Mouse (Mus musculus) ES-E14 (cell line): Measurements from ENCODE around the gene C1qb. TPM values are rescaled to one million over a fixed set of nuclear protein-coding genes. Genes with fewer than 3 reads are reported as not detected.

ENCODE experiments used
- DNase-seq: peaks from one replicate; pipeline ENCODE4 v3.0.0-alpha.2; 2013; ENCODE audit warnings: low read depth, low spot score
- H3K27ac ChIP-seq: 2 replicates; pipeline ENCODE4 v1.5.1; 2012; ENCODE audit warnings: low read depth, mild to moderate bottlenecking, low read length, moderate library complexity, mixed read lengths; ENCODE audit not compliant: poor library complexity, insufficient read depth, severe bottlenecking
- H3K36me3 ChIP-seq: 2 replicates; pipeline ENCODE4 v1.6.1; 2012; ENCODE audit warnings: mild to moderate bottlenecking, low read length, moderate library complexity, mixed read lengths; ENCODE audit not compliant: control insufficient read depth, poor library complexity, insufficient read depth, severe bottlenecking
- H3K4me1 ChIP-seq, 2 experiments: fragments of 150-350 bp in 1 of 2; sonication (generic) in 1 of 2; 2 replicates each; pipeline ENCODE4 v1.6.1; 2012; ENCODE audit warnings: low read length in 2 of 2, mild to moderate bottlenecking in 1 of 2, mixed read lengths in 1 of 2; ENCODE audit not compliant: control insufficient read depth in 2 of 2, insufficient read depth in 2 of 2, poor library complexity in 1 of 2
- H3K4me3 ChIP-seq, 2 experiments: fragments of 150-350 bp in 1 of 2; sonication (generic) in 1 of 2; 2 replicates each; pipeline ENCODE4 v1.5.1; 2012; ENCODE audit warnings: low read length in 2 of 2, low read depth in 1 of 2, mild to moderate bottlenecking in 1 of 2, mixed read lengths in 1 of 2; ENCODE audit not compliant: insufficient read depth in 1 of 2, poor library complexity in 1 of 2, severe bottlenecking in 1 of 2
- H3K9ac ChIP-seq: 2 replicates; pipeline ENCODE4 v1.6.1; 2012; ENCODE audit warnings: low read depth, mild to moderate bottlenecking, low read length, mixed read lengths; ENCODE audit not compliant: poor library complexity, insufficient read depth, severe bottlenecking
- H3K9me3 ChIP-seq: fragments of 150-350 bp; sonication (generic); 2 replicates; pipeline ENCODE4 v1.6.1; 2012; ENCODE audit warnings: low read depth, mild to moderate bottlenecking, low read length; ENCODE audit not compliant: control insufficient read depth, insufficient read depth
- CHD2 ChIP-seq: IDR thresholded peaks from 2 replicates; pipeline ENCODE4 v1.6.1; 2014; ENCODE audit warnings: mild to moderate bottlenecking, low read depth, low read length, inconsistent platforms
- HCFC1 ChIP-seq: IDR thresholded peaks from 2 replicates; pipeline ENCODE4 v1.6.1; 2012; ENCODE audit warnings: low read length, inconsistent platforms, borderline replicate concordance; ENCODE audit not compliant: insufficient read depth
- MAFK ChIP-seq: IDR thresholded peaks from 2 replicates; pipeline ENCODE4 v1.6.1; 2014; ENCODE audit warnings: mild to moderate bottlenecking, low read depth, low read length, inconsistent platforms; ENCODE audit not compliant: insufficient read depth
- ZC3H11A ChIP-seq: IDR thresholded peaks from 2 replicates; pipeline ENCODE4 v1.6.1; 2012; ENCODE audit warnings: low read depth, mild to moderate bottlenecking, inconsistent platforms, low read length, borderline replicate concordance
- ZNF384 ChIP-seq: IDR thresholded peaks from 2 replicates; pipeline ENCODE4 v1.6.1; 2012; ENCODE audit warnings: low read depth, low read length, inconsistent platforms
- in situ Hi-C, 2 experiments: fragments of 600-800 bp; cut with MboI; formaldehyde crosslinking; loops; one replicate each; pipeline ENCODE4 v1.15.1; 2025; ENCODE audit warnings: low sequenced_read_pairs in 2 of 2, inconsistent platforms in 1 of 2; ENCODE audit not compliant: unreplicated experiment in 2 of 2
- total RNA-seq: library from RNA; depleted of rRNA; stranded (reverse); fragments of 300-350 nt; gene quantifications from 2 replicates; pipeline ENCODE4 v1.2.3, GENCODE M21; 2012; rRNA removed

The C1qb gene
- total RNA-seq, 1 experiment: not detected

DNA sequence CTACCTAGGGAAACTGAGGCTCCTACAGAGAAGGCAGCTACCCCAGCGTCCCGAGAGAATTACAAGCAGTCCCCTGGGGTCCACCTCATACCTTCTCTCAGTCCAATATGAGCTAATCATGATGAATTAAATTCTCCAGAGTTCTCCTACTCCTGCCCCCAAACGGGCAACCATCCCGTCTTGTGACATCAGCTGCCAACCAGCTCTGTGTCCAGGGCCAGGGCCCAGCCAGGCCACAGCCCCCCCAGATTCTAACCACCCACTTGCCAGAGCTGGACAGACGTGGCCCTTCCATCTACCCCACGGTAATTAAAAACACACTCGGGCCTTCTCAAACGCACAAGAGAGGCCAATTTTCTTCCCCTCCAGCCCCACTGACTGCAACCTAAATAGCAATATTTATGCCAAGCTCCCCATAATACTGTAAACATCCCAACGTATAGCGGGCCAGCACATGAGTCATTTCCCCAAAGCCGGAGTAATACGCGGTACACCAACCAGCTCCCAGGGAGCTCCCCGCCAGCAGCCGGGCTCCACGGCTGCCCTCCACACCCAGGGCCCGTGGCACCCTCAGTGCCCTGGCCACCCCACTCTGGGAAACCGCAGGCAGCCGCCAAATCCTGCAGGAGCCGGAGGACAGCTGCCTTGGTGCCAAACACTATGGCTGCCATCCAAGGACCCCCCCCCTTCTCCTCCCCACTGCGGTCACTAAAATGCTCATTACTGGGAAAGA lies 52.2 kb downstream of the C1qb start:
- Histone ChIP-seq H3K9ac (no peak overlapping the region), H3K36me3 (no peaks in the 10 kb centered on the region), H3K9me3 (no peaks in the 10 kb centered on the region), H3K4me3 (peak overlapping the region in 1 of 2 experiments; percentile 13; a peak in 1 of 4 replicates), H3K4me1 (peaks cover 4 to 29% of the 10 kb centered on the region in 2 experiments; a peak in 3 of 4 replicates), H3K27ac (no peak overlapping the region)
- in situ Hi-C loops: no loop called here
- no peak for DNase-seq
- TF ChIP-seq MAFK (no peak), CHD2 (no peak), ZC3H11A (no peak), ZNF384 (no peak), HCFC1 (no peak)

DNA sequence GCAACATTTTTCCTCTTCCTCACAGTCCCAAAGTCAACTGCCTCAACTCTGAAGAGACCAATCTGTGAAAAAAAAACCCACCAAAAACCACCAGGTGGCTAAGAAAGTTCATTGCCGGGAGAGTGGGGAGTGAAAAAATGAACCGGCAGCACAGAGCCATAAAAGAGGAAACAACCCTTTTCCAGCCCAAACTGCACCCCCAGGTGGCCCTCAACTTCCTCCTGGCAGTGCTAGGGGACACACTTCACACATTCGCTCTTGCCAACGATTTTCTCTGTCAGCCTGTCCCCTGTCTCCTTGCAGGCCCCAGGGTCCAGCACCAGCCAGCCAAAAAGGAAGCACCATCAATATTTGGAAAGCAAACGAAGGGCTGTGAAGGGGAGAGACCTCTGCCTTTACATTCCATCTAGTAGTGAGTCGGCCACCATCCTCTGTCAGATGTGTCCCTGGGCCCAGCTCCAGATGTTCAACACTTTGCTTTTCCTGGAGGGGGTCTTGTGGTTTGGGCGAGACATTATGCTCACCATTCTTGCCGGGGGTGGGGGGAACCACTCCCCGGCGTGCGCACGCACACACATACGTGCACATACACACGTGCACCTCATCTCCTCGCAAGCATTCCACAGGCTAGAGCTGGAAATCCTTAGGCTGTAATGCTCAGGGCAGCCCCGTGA lies 53.3 kb downstream of the C1qb start:
- H3K4me1 ChIP-seq: peaks cover 4 to 25% of the 10 kb centered on the region in 2 experiments; a peak in 3 of 4 replicates
- in situ Hi-C loops: no loop called here
- H3K4me3 ChIP-seq: no peak overlapping the region
- no peaks in the 10 kb centered on the region for H3K9me3 ChIP-seq
- no peak for TF ChIP-seq MAFK
- no peak for TF ChIP-seq ZNF384
- TF ChIP-seq HCFC1: no peak
- TF ChIP-seq ZC3H11A: no peak
- no peak overlapping the region for H3K9ac ChIP-seq
- no peaks in the 10 kb centered on the region for H3K36me3 ChIP-seq
- H3K27ac ChIP-seq: no peak overlapping the region
- no peak for DNase-seq

DNA sequence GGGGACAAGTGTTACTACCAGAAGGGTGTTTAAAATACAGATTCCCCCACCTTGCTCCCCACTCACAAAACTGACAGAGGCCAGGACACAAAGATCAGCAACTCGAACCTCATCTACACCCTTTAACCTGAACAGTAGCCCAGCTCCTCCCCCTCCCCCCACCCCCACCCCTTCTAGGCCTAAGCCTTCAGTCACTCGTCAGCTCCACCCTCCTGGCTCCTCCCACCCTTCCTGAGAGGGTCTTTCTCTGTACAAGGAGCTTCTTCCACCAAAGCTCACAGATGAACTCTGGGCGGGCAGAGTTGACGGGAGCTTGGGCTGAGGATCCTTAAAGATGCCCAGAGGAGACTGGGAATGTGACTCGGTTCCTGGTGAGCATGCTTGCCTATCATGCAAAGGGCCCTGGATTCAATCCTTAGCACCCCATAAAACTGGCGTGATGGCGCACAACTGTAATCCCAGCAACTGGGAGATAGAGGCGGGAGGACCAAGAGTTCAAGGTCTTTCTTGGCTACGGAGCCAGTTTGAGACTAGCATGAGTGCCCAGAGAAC lies 55.6 kb downstream of the C1qb start:
- TF ChIP-seq ZC3H11A (no peak), HCFC1 (no peak), CHD2 (no peak), MAFK (no peak), ZNF384 (no peak)
- H3K4me1 ChIP-seq: peaks cover 4 to 23% of the 10 kb centered on the region in 2 experiments
- DNase-seq: peak; percentile 69
- no peak overlapping the region for H3K27ac ChIP-seq
- H3K9ac ChIP-seq: no peak overlapping the region
- H3K4me3 ChIP-seq: peak overlapping the region; percentile 7 to 46; a peak in 3 of 4 replicates
- in situ Hi-C loops: no loop called here
- H3K9me3 ChIP-seq: no peaks in the 10 kb centered on the region
- H3K36me3 ChIP-seq: no peaks in the 10 kb centered on the region

Other genes with a start within 250 kb of the C1qb start
- 15.5 and 37.5 TPM in 2 replicates for gene Ephb2, start 50.2 kb downstream of the C1qb start, total RNA-seq
- not detected in 2 replicates for gene C1qc, start 6.9 kb upstream of the C1qb start, total RNA-seq
- not detected in 2 replicates for gene C1qa, start 12.6 kb upstream of the C1qb start, total RNA-seq
- 1.0 and 1.5 TPM in 2 replicates for gene Epha8, start 70.6 kb upstream of the C1qb start, total RNA-seq
- gene Zbtb40, start 162.6 kb upstream of the C1qb start, total RNA-seq: 12.3 and 12.7 TPM in 2 replicates